Mouse (Mus musculus) kidney, postnatal 36 days (tissue): Measurements from ENCODE around the gene Zfp771.
A peak's percentile ranks its signal among the peaks of the same experiment; 100 is the strongest.
"Not testable (repeated sequence)": the region's sequence is repeated elsewhere in the genome, so short reads cannot be mapped to it uniquely, and the experiment has no call there.

Experiments
- DNase-seq, 2 experiments: peaks; one replicate each; pipeline ENCODE4 v3.0.0; 2021 to 2022; ENCODE audit warnings: mixed read lengths in 2 of 2

The Zfp771 gene

GRCm38 (mm10) chr7:127217901-127218642 is 26.0 kb upstream of the Zfp771 start:
- DNase-seq = no peak

DNA sequence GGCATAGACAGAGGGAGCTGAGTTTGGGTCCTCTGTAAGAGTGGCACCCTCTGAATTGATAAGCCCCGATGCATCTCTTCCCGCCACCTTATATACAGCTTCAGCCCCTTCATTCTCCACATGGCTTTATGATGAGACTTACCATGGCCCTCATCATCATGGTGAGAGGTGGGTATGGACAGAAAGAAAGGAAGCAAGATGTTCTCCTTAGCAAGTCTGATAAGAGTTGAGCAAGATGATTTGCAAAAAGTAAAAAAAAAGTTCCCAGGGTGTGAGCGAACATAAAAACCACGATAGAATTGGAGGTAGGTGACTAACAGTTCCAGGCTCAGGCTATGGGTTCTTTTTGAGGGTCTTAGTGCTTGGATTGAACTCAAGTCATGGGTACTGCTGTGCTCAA is 25.4 kb upstream of the Zfp771 start:
- no peak for DNase-seq

GRCm38 (mm10) chr7:127220440-127220839 is 23.6 kb upstream of the Zfp771 start:
- no peak for DNase-seq

DNA sequence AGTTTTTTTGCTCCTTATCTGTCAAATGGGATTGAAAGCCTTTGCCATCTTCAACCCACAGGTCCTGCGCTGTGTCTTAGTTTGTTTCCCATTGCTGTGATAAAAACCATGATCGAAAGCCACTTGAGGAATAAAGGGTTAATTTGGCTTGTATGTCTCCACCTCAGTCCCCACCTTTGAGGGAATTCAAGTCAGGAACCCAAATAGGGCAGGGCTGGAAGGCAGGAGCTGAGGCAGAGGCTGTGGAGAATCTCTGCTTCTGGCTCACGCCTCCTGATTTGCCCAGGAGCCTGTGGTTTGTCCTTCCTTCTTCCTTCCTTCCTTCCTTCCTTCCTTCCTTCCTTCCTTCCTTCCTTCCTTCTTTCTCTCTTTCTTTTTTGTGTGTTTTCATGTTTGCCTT is 21.0 kb upstream of the Zfp771 start:
- DNase-seq = no peak

DNA sequence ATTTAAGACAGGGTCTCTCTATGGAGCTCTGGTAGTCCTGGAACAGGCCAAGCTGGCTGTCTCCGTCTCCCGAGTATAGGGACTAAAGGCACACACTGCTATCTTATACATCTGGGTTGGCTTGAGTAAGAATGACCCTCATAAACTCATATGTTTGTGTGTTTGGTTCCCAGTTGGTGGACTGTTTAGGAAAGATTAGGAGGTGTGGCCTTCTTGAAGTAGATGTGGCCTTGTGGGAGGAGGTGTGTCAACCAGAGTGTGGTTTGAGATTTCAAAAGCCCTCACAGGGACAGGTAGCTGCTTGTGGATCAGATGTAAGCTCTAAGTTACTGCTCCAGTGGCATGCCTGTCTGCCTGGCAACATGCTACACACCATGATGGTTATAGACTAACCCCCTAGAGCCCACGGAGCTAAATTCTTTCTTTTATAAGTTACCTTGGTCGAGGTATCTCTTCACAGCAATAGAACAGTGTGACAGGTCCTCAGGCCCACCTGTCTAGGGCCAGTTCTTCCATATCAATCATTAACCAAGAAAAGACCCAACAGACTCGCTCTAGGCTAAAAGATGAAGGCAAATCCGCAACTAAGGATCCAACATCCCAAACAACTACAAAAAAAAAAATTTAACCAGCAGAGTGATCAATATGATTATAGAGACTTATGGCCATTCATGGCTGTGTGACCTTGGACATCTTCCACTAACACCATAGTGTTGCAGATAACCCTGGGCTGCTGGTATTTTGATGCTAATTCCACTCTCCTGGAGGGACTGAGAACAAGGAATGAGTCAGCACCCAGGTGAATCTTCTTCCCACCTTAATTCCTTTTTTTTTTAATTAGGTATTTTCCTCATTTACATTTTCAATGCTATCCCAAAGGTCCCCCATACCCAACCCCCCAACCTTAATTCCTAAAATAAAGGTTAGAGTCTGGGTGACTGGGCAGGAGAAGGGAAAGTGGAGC is 20.3 kb upstream of the Zfp771 start:
- no peak for DNase-seq

GRCm38 (mm10) chr7:127224616-127225015 is 19.5 kb upstream of the Zfp771 start:
- no peak for DNase-seq

DNA sequence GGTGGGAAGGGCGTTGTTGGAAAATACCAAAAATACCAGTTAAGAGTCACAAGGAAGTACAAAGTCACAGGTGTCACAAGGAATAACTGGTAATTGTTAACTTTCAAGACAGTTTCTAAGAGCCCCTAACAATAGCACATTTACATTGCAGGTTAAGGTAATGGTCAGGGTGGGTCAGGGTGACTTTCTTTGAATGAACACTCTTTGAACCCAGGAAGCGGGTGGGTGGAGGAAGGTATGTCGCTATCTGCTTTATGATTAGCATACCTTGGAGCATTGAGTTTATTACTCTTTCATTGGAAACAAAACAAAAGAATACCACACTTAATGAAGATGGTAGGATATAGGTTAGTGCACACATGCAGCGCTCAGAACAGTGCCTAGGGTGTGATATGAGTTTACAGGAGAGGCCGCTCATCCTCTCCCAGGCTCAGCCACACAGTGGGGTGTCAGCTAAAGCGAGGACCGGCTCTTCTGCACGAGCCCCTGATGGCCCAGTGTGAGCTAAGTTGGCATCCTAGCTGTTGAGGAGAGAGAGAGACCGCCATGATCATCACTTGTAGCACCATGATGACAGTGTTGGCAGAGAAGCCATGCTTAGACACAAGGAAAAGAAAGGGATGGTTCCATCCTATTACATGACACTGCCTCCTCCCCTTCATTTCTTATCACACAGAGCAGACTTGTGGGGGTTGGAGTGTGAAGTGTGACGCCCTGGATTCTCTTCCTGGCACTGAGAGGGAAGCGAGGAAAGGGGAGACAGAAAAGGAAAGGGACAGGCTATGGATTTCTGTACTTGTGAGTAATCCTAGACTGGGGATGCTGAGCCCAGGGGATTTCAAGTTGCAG is 18.7 kb upstream of the Zfp771 start:
- no peak for DNase-seq

- DNase-seq = peak; percentile 83 to 94
These were observed 15.3 kb upstream of the Zfp771 start for GRCm38 (mm10) chr7:127228615-127229303.

DNA sequence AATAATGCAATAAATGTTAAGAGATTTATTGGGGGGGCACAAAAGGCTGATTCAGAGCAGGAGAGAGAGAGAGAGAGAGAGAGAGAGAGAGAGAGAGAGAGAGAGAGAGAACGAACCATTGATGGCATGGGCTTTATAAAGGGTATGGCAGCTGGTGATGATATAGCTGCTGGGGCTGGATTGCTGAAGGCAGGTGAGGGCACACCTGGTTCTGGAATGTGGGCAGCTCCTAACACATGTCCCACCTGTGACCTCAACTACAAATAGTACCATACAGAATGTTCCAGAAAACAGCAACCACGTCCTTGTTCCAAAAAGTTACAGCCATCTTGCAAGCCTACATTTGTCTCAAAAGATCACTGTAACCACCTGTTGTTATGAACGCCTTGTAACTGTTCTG is 12.7 kb upstream of the Zfp771 start:
- no peak for DNase-seq

DNA sequence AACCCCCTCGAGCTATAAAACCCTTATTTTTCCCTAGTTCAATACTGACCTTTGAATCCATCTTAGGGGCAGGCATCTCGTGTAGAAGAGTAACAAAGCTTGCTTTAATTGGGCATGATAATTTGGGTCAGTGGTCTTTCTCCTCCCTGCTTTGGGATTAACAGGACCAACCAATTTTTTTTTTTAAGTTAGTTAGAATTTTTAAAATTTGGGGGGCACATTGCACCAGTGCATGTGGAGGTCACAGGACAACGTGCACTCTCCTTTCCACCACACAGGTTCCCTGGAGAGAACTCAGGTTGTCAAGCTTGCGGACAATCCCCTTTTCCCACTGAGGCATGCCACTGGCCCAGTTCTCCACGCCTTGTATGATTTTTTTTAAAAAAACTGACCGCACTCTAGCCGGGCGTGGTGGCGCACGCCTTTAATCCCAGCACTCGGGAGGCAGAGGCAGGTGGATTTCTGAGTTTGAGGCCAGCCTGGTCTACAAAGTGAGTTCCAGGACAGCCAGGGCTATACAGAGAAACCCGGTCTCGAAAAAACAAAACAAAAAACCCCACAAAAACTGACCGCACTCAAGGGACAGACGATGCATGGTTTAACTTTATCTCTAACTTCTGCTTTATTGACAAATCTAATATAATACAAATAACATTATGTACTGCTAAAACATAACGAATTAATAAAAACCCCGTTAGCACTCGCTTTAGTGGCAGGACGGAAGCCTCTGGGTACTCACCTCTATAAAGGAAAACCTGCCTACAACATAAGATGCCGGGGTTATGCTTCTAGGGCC is 12.1 kb upstream of the Zfp771 start:
- DNase-seq = no peak

DNA sequence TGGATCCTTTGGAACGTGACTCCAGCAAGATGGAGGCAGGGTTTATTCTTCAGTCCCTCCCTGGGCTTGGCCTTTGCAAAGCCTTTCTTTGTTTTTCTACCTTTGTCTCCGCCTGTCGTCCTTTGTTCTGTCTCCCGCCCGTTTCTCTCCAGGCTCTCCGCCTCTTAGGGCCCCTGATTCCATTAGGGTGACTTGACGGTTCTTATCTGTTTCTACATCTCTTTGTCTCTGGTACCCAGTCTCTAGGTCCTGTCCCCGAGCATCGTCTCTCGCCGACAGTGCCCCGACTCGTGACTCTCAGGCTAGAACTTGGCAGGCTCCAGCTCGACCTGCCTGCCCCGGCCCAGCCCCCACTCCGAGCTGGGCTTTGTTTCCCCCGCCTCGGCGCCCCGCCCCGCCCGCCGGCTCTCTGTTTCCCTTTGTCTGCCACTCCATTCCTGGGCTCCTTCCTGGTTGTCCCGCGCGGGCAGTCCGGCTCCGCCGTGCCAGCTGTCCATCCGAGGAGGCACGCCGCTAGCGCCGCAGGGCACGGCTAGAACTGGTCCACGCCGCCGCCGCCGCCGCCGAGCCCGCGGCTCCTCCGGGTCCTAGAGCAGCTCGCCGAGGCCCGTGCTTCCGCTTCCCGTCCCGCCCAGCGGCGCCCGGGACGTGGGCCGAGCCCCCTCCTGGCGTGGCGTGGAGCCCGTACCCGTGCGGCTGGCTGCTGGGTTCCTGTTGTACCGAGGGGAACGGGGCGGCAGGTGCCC is 11.3 kb upstream of the Zfp771 start, which contains the start of the genes Zfp553 and Sept1:
Zfp553 (plus strand) TSS at position 440 of the 746 bp plus-strand sequence.
Sept1 (minus strand) TSS at position 509 of the 746 bp plus-strand sequence.
- DNase-seq = peak; percentile 88 to 92

GRCm38 (mm10) chr7:127233368-127233749 is 10.7 kb upstream of the Zfp771 start:
- no peak for DNase-seq

DNA sequence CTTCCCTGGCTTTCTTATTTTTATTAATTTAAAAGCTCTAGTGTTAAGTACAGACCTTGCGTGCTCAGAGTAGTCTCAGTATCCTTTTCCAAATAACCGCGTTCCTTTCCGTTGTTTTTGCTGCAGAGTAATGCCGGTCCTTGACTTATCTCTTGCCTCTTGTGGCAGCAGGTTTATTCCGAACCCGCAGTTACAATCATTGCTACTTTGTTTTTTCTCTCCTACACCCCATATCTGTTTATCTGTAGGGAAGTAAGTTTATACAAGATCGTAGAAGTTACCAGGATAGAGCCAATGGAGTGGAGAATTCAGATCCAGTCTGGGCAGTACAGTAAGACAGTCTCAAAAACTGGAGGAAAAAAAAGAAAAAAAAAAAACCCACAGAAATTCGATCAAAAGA is 10.3 kb upstream of the Zfp771 start:
- DNase-seq = no peak

DNA sequence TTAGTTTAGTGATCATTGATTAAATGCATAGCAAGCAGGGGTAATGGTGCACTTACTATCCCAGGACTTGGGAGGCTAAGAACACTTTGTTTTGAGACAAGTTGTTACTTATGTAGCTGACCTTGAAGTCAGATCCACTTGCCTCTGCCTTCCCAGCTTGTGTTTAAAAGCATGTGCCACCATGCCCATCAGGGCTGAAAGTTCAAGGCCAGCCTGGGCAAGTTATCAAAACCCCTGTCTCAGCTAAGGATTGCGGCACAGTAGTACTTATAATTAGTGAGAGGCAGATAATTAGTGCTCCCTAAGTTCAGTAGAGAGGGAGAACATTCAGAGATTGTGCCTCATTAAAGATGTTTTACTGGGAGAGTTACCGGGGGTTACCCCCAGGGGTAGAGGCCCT is 9.3 kb upstream of the Zfp771 start:
- no peak for DNase-seq

DNA sequence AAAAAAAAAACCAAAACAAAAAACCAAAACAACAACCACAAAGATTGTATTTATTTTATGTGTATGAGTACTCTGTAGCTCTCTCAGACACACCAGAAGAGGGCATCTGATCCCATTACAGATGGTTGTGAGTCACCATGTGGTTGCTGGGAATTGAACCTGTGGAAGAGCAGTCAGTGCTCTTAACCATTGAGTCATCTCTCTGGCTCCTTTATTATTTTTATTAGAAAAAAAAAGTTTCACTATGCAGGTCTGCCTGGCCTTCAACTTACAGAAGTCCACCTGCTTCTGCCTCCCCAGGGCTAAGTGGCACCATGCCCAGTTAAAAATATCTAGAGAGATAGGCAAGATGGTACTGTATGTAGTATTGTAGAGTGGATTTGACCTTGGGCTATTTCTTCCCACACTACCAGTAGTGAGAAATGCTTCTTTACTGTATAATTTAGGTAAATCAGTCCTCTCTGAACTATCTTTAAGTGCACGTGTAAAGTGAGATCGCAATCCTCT is 660 bp upstream of the Zfp771 start:
- no peak for DNase-seq

- peak; percentile 52 to 72 for DNase-seq
These were observed 810 bp downstream of the Zfp771 start for GRCm38 (mm10) chr7:127244658-127245510.

DNA sequence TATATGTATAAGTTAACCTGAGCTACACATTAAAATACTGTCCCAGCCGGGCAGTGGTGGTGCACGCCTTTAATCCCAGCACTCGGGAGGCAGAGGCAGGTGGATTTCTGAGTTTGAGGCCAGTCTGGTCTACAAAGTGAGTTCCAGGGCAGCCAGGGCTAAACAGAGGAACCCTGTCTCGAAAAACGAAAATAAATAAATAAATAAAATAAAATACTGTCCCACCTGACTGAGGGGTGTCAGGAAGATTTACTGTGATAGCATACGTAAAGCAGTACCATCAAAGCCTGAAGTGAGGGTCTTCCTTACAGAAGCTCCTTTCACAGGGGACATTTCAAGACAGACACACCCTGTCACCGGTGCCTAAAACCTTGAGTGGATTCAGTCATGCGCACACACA is 6.4 kb downstream of the Zfp771 start:
- DNase-seq = not testable (repeated sequence)

- peak in 1 of 2 experiments; percentile 58 for DNase-seq
These were observed 8.3 kb downstream of the Zfp771 start for GRCm38 (mm10) chr7:127252414-127252813.

- no peak for DNase-seq
These were observed 9.3 kb downstream of the Zfp771 start for GRCm38 (mm10) chr7:127253341-127253740.
